Mouse (Mus musculus): ENCODE measurements around the gene Themis2. TPM values are rescaled to one million over a fixed set of nuclear protein-coding genes. Genes with fewer than 3 reads are reported as not detected.
A peak's percentile ranks its signal among the peaks of the same experiment; 100 is the strongest.
"Not testable (repeated sequence)": the region's sequence is repeated elsewhere in the genome, so short reads cannot be mapped to it uniquely, and the experiment has no call there.

The Themis2 gene
- polyA plus RNA-seq, 1 experiment from 2014 or later = 0.72 TPM

GRCm38 (mm10) chr4:132771776-132772175 is 24.4 kb downstream of the Themis2 start:
- ATAC-seq (ENCODE audit: low FRiP score, low TSS enrichment) (no peak), DNase-seq (ENCODE audit: low spot score) (no peak)
- TF ChIP-seq EP300 (optimal IDR thresholded peaks at IDR 0.05) = no peak
- TF ChIP-seq CTCF (IDR thresholded peaks at IDR 0.05; ENCODE audit: low read depth) = no peak
- Histone ChIP-seq H3K9me3 (ENCODE audit: control insufficient read depth, low read length) (no peaks in the 10 kb centered on the region), H3K4me3 (ENCODE audit: low read depth, low read length) (no peak overlapping the region), H3K4me2 (replicated peaks; ENCODE audit: low read depth) (no peak overlapping the region), H3K27me3 (ENCODE audit: control insufficient read depth, insufficient read depth, low read length) (no peaks in the 10 kb centered on the region), H3K4me1 (replicated peaks; ENCODE audit: control insufficient read depth, insufficient read depth) (no peaks in the 10 kb centered on the region), H3K36me3 (ENCODE audit: control insufficient read depth, insufficient read depth, low read length) (peaks cover 20% of the 10 kb centered on the region), H3K9ac (ENCODE audit: low read length) (no peak overlapping the region), H3K27ac (replicated peaks) (no peak overlapping the region)
- 84% methylated on average over 9 of the region's 9 CpGs for WGBS

GRCm38 (mm10) chr4:132767914-132768876 is 28.0 kb downstream of the Themis2 start, which contains the start of gene Rpa2:
Gene Rpa2, plus strand, starts transcription at chr4:132768332.
- H3K4me3 ChIP-seq (ENCODE audit: low read depth, low read length) = peak within 1 kb of the TSS; percentile 74
- H3K4me2 ChIP-seq (replicated peaks; ENCODE audit: low read depth) = peak within 1 kb of the TSS; percentile 92
- H3K27ac ChIP-seq (replicated peaks) = peak within 1 kb of the TSS; percentile 86
- peak within 1 kb of the TSS; percentile 74 for H3K9ac ChIP-seq (ENCODE audit: low read length)
- DNase-seq (ENCODE audit: low spot score) (peak; percentile 97), ATAC-seq (ENCODE audit: low FRiP score, low TSS enrichment) (peak; percentile 96)
- no peaks in the 10 kb centered on the region for H3K4me1 ChIP-seq (replicated peaks; ENCODE audit: control insufficient read depth, insufficient read depth)
- WGBS = under 1% methylated on average over 67 of the region's 71 CpGs
- TF ChIP-seq CTCF (IDR thresholded peaks at IDR 0.05; ENCODE audit: low read depth) = peak; percentile 15; the same call in 1 of the 2 replicates
- TF ChIP-seq EP300 (optimal IDR thresholded peaks at IDR 0.05) = peak; percentile 93
- H3K9me3 ChIP-seq (ENCODE audit: control insufficient read depth, low read length) = no peaks in the 10 kb centered on the region
- H3K27me3 ChIP-seq (ENCODE audit: control insufficient read depth, insufficient read depth, low read length) = no peaks in the 10 kb centered on the region
- peaks cover 3% of the 10 kb centered on the region; the same call in 1 of the 2 replicates for H3K36me3 ChIP-seq (ENCODE audit: control insufficient read depth, insufficient read depth, low read length)

- not testable (repeated sequence) for H3K27ac ChIP-seq (replicated peaks); H3K27me3 ChIP-seq (ENCODE audit: control insufficient read depth, insufficient read depth, low read length); H3K4me2 ChIP-seq (replicated peaks; ENCODE audit: low read depth); DNase-seq (ENCODE audit: low spot score); H3K9ac ChIP-seq (ENCODE audit: low read length); H3K9me3 ChIP-seq (ENCODE audit: control insufficient read depth, low read length); H3K4me3 ChIP-seq (ENCODE audit: low read depth, low read length); H3K4me1 ChIP-seq (replicated peaks; ENCODE audit: control insufficient read depth, insufficient read depth); H3K36me3 ChIP-seq (ENCODE audit: control insufficient read depth, insufficient read depth, low read length); ATAC-seq (ENCODE audit: low FRiP score, low TSS enrichment)
- 83% methylated on average over 3 of the region's 3 CpGs for WGBS
Observed at GRCm38 (mm10) chr4:132763125-132763524, 33.1 kb downstream of the Themis2 start.

GRCm38 (mm10) chr4:132762602-132763001 is 33.6 kb downstream of the Themis2 start:
- 54% methylated on average over 6 of the region's 6 CpGs for WGBS

GRCm38 (mm10) chr4:132760296-132760695 is 35.9 kb downstream of the Themis2 start:
- no peaks in the 10 kb centered on the region for H3K36me3 ChIP-seq (ENCODE audit: control insufficient read depth, insufficient read depth, low read length)
- no peak for DNase-seq (ENCODE audit: low spot score)
- no peak overlapping the region for H3K27ac ChIP-seq (replicated peaks)
- H3K4me1 ChIP-seq (replicated peaks; ENCODE audit: control insufficient read depth, insufficient read depth) = peaks cover 4% of the 10 kb centered on the region; the same call in 1 of the 2 replicates
- no peak overlapping the region for H3K4me3 ChIP-seq (ENCODE audit: low read depth, low read length)
- no peaks in the 10 kb centered on the region for H3K27me3 ChIP-seq (ENCODE audit: control insufficient read depth, insufficient read depth, low read length)
- no peak for ATAC-seq (ENCODE audit: low FRiP score, low TSS enrichment)
- H3K9ac ChIP-seq (ENCODE audit: low read length) = no peak overlapping the region
- H3K9me3 ChIP-seq (ENCODE audit: control insufficient read depth, low read length) = no peaks in the 10 kb centered on the region
- TF ChIP-seq EP300 (optimal IDR thresholded peaks at IDR 0.05) (no peak), CTCF (IDR thresholded peaks at IDR 0.05; ENCODE audit: low read depth) (no peak)
- 31% methylated on average over 3 of the region's 3 CpGs for WGBS
- H3K4me2 ChIP-seq (replicated peaks; ENCODE audit: low read depth) = no peak overlapping the region

More at GRCm38 (mm10) chr4:132762602-132763001, 33.6 kb downstream of the Themis2 start:
- no peak overlapping the region for H3K4me2 ChIP-seq (replicated peaks; ENCODE audit: low read depth)
- no peaks in the 10 kb centered on the region for H3K4me1 ChIP-seq (replicated peaks; ENCODE audit: control insufficient read depth, insufficient read depth)
- no peak overlapping the region for H3K4me3 ChIP-seq (ENCODE audit: low read depth, low read length)
- H3K27ac ChIP-seq (replicated peaks) = no peak overlapping the region
- no peak overlapping the region for H3K9ac ChIP-seq (ENCODE audit: low read length)
- DNase-seq (ENCODE audit: low spot score) (no peak), ATAC-seq (ENCODE audit: low FRiP score, low TSS enrichment) (no peak)
- no peaks in the 10 kb centered on the region for H3K9me3 ChIP-seq (ENCODE audit: control insufficient read depth, low read length)
- TF ChIP-seq CTCF (IDR thresholded peaks at IDR 0.05; ENCODE audit: low read depth) (no peak), EP300 (optimal IDR thresholded peaks at IDR 0.05) (no peak)
- H3K36me3 ChIP-seq (ENCODE audit: control insufficient read depth, insufficient read depth, low read length) = no peaks in the 10 kb centered on the region
- H3K27me3 ChIP-seq (ENCODE audit: control insufficient read depth, insufficient read depth, low read length) = no peaks in the 10 kb centered on the region
